Mouse (Mus musculus) limb, embryonic 10.5 days (tissue): ENCODE data around the gene Hoxb4. TPM values are rescaled to one million over a fixed set of nuclear protein-coding genes. Genes with fewer than 3 reads are reported as not detected.

Experiments
- DNase-seq: peaks from one replicate; pipeline ENCODE4 v3.0.0-alpha.2; 2017; ENCODE audit warnings: low spot score
- H3K27ac ChIP-seq: fragments of 300-500 bp; sonication (generic); 2 replicates; pipeline ENCODE4 v1.5.1; 2016; ENCODE audit warnings: mild to moderate bottlenecking
- H3K27me3 ChIP-seq: fragments of 300-500 bp; sonication (generic); 2 replicates; pipeline ENCODE4 v1.6.1; 2016; ENCODE audit warnings: low read depth, mild to moderate bottlenecking; ENCODE audit not compliant: poor library complexity, severe bottlenecking
- H3K36me3 ChIP-seq: fragments of 300-500 bp; sonication (generic); 2 replicates; pipeline ENCODE4 v1.6.1; 2016; ENCODE audit warnings: mild to moderate bottlenecking, moderate library complexity
- H3K4me1 ChIP-seq: fragments of 300-500 bp; sonication (generic); 2 replicates; pipeline ENCODE4 v1.6.1; 2016
- H3K4me3 ChIP-seq: fragments of 300-500 bp; sonication (generic); 2 replicates; pipeline ENCODE4 v1.5.1; 2016; ENCODE audit warnings: mild to moderate bottlenecking, moderate library complexity
- H3K9me3 ChIP-seq: fragments of 300-500 bp; sonication (generic); replicated peaks from 2 replicates; pipeline ENCODE4 v1.6.1; 2016; ENCODE audit warnings: mild to moderate bottlenecking
- WGBS: fragments of 180-500 bp; shearing (Covaris S2); methylation state at CpG from one replicate; pipeline ENCODE4 v1.1.7; 2016; 5-methylcytosine and 5-hydroxymethylcytosine counted together
- polyA plus RNA-seq: library from polyadenylated mRNA; unstranded; fragments of >200 nt; fragmentation: Nextera tagmentation; extraction: Ambion mirVana; gene quantifications from 2 replicates; pipeline ENCODE4 v1.2.1, GENCODE M21; 2016

Hoxb4 gene
- polyA plus RNA-seq, 1 experiment from 2014 or later, result 0.89 TPM

DNA sequence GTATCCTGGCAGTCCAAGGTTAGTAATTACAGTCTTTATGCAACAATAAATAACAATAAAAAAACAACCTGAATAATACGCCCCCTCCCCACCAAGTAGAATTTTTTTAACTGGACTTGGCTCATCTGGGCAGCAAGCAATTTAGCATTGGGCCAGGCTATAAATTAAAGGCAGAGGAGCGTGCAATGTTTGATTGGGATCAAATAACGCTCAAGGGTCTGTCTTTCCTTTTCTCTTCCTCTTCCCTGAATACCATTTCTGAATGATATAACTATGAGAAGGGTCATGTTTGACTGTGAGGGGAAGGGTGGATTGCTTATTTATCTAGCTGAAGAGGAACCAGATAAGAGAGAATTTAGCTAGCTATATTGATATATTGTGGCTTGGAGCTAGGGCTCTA is 30.9 kb downstream of the Hoxb4 start:
- Histone ChIP-seq H3K4me3 (peak overlapping the region; percentile 26), H3K27me3 (peaks cover 89% of the 10 kb centered on the region), H3K27ac (peak overlapping the region; percentile 78; the same call in 1 of the 2 replicates), H3K36me3 (peaks cover 15% of the 10 kb centered on the region; the same call in 1 of the 2 replicates), H3K4me1 (peaks cover 89% of the 10 kb centered on the region), H3K9me3 (no peaks in the 10 kb centered on the region)
- DNase-seq, result no peak
- WGBS, result 8% methylated on average over 3 of the region's 3 CpGs

DNA sequence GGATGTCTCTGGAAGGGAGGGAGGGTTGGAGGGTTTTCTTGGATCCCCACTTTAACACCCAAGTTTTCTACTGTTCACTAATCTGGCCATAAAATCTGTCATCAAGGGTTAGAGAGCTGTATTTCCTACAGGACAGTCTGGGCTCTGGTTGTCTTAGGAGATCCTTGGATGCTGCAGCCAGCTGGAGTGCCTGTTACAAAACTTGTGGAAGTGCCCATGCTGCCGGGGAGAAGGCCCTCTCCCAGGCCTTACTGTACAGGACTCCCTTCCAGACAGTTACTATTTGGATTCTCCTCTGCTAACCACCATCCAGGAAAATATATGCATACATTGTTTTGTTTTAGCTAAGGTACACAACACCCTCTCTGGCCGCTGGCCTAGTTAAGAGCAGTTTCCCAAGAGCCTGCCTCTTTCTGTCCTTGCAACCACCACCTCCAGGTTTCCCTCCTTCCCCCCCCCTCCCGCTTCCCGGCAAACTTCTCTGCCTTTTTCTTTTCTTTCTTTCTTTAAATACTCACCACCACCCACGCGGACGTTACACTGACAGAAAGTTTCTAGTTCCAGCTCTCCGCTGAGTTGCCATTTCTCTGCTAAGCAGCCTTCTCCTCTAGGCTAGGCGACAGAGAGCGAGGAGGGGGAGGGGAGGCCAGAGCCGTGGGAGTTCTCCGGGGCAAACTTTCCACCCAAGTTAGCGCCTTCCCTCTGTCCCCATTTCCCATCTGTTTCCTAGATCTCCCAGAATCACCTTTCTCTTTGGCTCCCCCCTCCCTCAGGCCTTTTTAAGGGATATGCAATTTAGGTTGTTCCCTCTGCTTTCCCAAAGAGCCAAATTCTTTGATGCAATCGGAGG is 31.6 kb downstream of the Hoxb4 start:
- peaks cover 8% of the 10 kb centered on the region; the same call in 1 of the 2 replicates for H3K36me3 ChIP-seq
- DNase-seq, result peak; percentile 71
- peak overlapping the region; percentile 63 for H3K27ac ChIP-seq
- H3K4me1 ChIP-seq, result peaks cover 89% of the 10 kb centered on the region
- H3K27me3 ChIP-seq, result peaks cover 85% of the 10 kb centered on the region
- WGBS, result 2% methylated on average over 14 of the region's 14 CpGs
- H3K4me3 ChIP-seq, result peak overlapping the region; percentile 26
- H3K9me3 ChIP-seq, result no peaks in the 10 kb centered on the region

GRCm38 (mm10) chr11:96350341-96350624 is 32.2 kb downstream of the Hoxb4 start, which contains the start of gene Hoxb2:
Gene Hoxb2, plus strand, starts transcription at chr11:96350525.
- no peaks in the 10 kb centered on the region for H3K9me3 ChIP-seq
- 1% methylated on average over 2 of the region's 2 CpGs for WGBS
- H3K27ac ChIP-seq, result peak within 1 kb of the TSS; percentile 94
- no peak for DNase-seq
- peak within 1 kb of the TSS; percentile 63 for H3K4me3 ChIP-seq
- H3K27me3 ChIP-seq, result peaks cover 80% of the 10 kb centered on the region
- peaks cover 7% of the 10 kb centered on the region; the same call in 1 of the 2 replicates for H3K36me3 ChIP-seq
- peaks cover 88% of the 10 kb centered on the region for H3K4me1 ChIP-seq

DNA sequence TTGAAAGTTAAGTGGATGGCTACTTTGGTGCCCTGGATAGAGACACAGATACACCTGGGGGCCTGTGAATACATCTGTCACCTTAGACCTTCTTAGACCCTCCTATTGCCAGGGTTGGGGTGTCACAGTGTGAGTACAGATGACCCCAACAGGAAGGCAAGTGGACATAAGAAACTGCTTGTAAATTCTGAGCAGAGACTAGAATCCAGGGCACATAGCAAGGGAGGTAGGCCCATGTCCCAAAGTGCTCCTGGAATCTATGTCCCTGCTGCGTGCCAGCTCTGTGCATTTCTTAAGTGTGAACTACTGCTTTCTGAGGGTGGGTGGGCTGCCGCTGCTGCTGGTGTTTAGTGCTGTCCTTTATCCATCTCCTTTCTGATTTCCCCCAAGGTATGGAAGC is 32.7 kb downstream of the Hoxb4 start:
- H3K4me3 ChIP-seq, result peak overlapping the region; percentile 63
- H3K36me3 ChIP-seq, result peaks cover 5% of the 10 kb centered on the region; the same call in 1 of the 2 replicates
- H3K9me3 ChIP-seq, result no peaks in the 10 kb centered on the region
- H3K27me3 ChIP-seq, result peaks cover 77% of the 10 kb centered on the region
- DNase-seq, result peak; percentile 50
- H3K27ac ChIP-seq, result peak overlapping the region; percentile 94
- H3K4me1 ChIP-seq, result peaks cover 83% of the 10 kb centered on the region
- 7% methylated on average over 2 of the region's 2 CpGs for WGBS

GRCm38 (mm10) chr11:96351312-96351711 is 33.2 kb downstream of the Hoxb4 start:
- peak overlapping the region; percentile 63 for H3K4me3 ChIP-seq
- DNase-seq, result peak; percentile 75
- WGBS, result 2% methylated on average over 11 of the region's 11 CpGs
- peaks cover 77% of the 10 kb centered on the region for H3K27me3 ChIP-seq
- H3K27ac ChIP-seq, result peak overlapping the region; percentile 94
- H3K9me3 ChIP-seq, result no peaks in the 10 kb centered on the region
- no peaks in the 10 kb centered on the region; the same call in 1 of the 2 replicates for H3K36me3 ChIP-seq
- peaks cover 80% of the 10 kb centered on the region for H3K4me1 ChIP-seq

GRCm38 (mm10) chr11:96351831-96352230 is 33.8 kb downstream of the Hoxb4 start:
- Histone ChIP-seq H3K4me3 (peak overlapping the region; percentile 63), H3K36me3 (no peaks in the 10 kb centered on the region)

DNA sequence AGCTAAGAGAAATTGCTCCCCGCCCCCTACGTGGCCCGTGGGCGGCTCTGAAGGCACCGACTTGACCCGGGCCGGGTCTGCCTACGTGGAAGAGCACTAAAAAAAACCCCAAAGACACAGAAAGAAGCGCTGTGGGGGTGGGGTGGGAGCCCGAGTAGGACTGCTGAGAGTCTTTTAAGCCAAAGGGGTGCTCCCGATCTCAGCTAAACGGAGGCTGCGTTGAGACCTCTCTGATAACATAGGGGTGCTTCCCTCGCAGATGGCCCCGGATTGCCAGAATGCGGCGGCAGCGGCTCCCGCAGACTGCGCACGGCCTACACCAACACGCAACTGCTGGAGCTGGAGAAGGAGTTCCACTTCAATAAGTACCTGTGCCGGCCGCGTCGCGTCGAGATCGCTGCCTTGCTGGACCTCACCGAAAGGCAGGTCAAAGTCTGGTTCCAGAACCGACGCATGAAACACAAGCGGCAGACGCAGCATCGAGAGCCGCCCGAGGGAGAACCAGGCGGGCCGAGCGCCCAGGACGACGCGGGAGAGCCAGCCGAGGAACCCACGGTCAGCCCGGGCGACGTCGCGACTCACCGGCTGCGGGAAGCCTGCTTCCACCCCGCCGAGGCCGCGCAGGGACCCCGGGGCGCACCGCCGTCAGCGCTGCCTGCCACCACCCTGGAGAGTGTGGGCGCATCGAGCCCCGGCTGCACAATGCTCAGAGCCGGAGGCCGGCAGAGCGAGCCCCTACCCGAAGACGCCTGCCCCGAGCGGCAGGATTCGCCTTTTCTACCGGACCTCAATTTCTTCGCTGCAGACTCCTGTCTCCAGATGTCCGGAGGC is 34.8 kb downstream of the Hoxb4 start:
- under 1% methylated on average over 75 of the region's 75 CpGs for WGBS
- H3K27ac ChIP-seq, result peak overlapping the region; percentile 94
- H3K36me3 ChIP-seq, result no peaks in the 10 kb centered on the region
- no peaks in the 10 kb centered on the region for H3K9me3 ChIP-seq
- peaks cover 80% of the 10 kb centered on the region for H3K27me3 ChIP-seq
- DNase-seq, result peak; percentile 80
- peak overlapping the region; percentile 63 for H3K4me3 ChIP-seq
- H3K4me1 ChIP-seq, result peaks cover 74% of the 10 kb centered on the region

More at GRCm38 (mm10) chr11:96351831-96352230, 33.8 kb downstream of the Hoxb4 start:
- Histone ChIP-seq H3K27me3 (peaks cover 77% of the 10 kb centered on the region), H3K27ac (peak overlapping the region; percentile 94), H3K4me1 (peaks cover 77% of the 10 kb centered on the region), H3K9me3 (no peaks in the 10 kb centered on the region)
- DNase-seq, result peak; percentile 78
- WGBS, result under 1% methylated on average over 22 of the region's 22 CpGs

- Histone ChIP-seq H3K9me3 (no peaks in the 10 kb centered on the region), H3K36me3 (no peaks in the 10 kb centered on the region), H3K27ac (peak overlapping the region; percentile 94), H3K4me3 (peak overlapping the region; percentile 63), H3K4me1 (peaks cover 68% of the 10 kb centered on the region), H3K27me3 (peaks cover 77% of the 10 kb centered on the region)
- DNase-seq, result no peak
- WGBS, result under 1% methylated on average over 14 of the region's 14 CpGs
Measured at GRCm38 (mm10) chr11:96353522-96353841, 35.4 kb downstream of the Hoxb4 start.

DNA sequence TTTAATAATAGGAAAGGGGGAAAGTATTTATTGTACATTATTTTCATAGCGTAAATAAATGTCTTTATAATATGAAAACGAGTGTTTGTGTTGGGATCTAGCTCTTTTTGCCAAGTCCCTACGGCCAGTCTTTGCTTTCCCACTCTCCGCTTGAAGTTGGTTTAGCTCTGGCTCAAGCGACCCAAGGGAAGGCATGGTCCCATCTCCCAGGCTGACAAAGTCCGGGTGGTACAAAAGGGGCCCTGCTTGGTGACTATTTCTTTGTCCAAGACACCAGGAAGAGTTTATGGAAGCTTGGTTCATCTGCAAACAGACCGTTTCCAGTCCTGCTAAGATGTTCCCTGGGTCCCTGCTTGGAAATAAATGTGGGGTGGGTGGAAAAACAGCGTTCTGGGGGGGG is 35.9 kb downstream of the Hoxb4 start:
- peak overlapping the region; percentile 94 for H3K27ac ChIP-seq
- H3K4me3 ChIP-seq, result peak overlapping the region; percentile 63
- no peak for DNase-seq
- peaks cover 73% of the 10 kb centered on the region for H3K27me3 ChIP-seq
- H3K9me3 ChIP-seq, result no peaks in the 10 kb centered on the region
- 2% methylated on average over 8 of the region's 8 CpGs for WGBS
- no peaks in the 10 kb centered on the region for H3K36me3 ChIP-seq
- peaks cover 64% of the 10 kb centered on the region for H3K4me1 ChIP-seq

GRCm38 (mm10) chr11:96354376-96354775 is 36.3 kb downstream of the Hoxb4 start:
- Histone ChIP-seq H3K9me3 (no peaks in the 10 kb centered on the region), H3K36me3 (no peaks in the 10 kb centered on the region), H3K4me3 (peak overlapping the region; percentile 63), H3K4me1 (peaks cover 59% of the 10 kb centered on the region), H3K27me3 (peaks cover 68% of the 10 kb centered on the region), H3K27ac (peak overlapping the region; percentile 94)
- peak; percentile 88 for DNase-seq
- under 1% methylated on average over 25 of the region's 25 CpGs for WGBS

DNA sequence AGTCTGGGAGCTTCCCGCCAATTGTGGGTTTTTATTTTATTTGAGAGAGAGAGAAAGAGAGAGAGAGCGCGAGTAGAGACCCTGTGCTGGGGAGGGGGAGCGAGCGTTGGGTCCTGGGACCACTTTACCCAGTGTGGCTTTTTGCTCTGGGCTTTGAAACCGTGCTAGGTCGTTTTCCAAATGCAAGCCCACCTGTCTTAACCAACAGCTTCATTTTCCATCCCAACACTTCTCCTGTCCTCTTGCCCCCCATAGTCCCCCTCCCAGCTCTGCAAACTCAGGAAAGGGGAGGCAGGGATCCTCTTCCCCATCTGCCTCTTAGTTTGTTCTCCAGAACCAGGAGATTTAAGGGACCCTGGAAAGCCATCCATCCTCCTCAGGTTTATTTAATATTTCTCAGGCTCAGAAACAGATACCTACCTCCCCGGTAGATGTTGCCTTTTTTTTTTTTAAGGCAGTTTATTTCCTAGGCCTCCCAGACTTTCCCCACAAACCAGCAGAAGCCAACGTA is 36.8 kb downstream of the Hoxb4 start:
- peak overlapping the region; percentile 94 for H3K27ac ChIP-seq
- WGBS, result 3% methylated on average over 9 of the region's 9 CpGs

DNA sequence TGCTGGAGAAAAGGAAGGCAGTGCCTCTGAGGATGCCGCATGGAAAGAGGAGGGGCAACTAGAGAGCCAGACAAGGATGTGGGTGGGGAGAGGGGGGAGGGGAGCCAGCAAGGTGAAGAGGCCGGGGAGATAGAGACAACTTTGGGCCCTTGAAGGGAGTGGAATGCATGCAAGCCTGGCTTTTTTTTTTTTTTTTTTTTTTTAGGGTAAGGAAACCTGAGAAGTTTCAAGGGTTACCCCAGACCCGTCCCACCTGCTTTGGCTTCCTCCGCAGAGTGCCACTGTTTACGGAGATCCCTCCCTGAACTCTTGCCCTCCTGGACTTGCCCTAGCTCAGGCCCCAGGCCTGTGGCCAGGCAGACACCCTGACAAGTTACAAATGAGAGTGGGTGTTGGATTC is 45.7 kb downstream of the Hoxb4 start:
- Histone ChIP-seq H3K4me3 (no peak overlapping the region), H3K36me3 (no peaks in the 10 kb centered on the region), H3K27me3 (peaks cover 76% of the 10 kb centered on the region), H3K4me1 (peaks cover 38% of the 10 kb centered on the region), H3K27ac (no peak overlapping the region), H3K9me3 (no peaks in the 10 kb centered on the region)
- no peak for DNase-seq
- WGBS, result 2% methylated on average over 5 of the region's 5 CpGs

More for the DNA sequence above, 36.8 kb downstream of the Hoxb4 start:
- DNase-seq, result no peak
- Histone ChIP-seq H3K9me3 (no peaks in the 10 kb centered on the region), H3K27me3 (peaks cover 63% of the 10 kb centered on the region), H3K4me3 (peak overlapping the region; percentile 63), H3K4me1 (peaks cover 55% of the 10 kb centered on the region), H3K36me3 (no peaks in the 10 kb centered on the region)
